Mouse (Mus musculus) midbrain, embryonic 11.5 days (tissue): ENCODE measurements around the gene Morc1. TPM values are rescaled to one million over a fixed set of nuclear protein-coding genes. Genes with fewer than 3 reads are reported as not detected.

ENCODE experiments used
- ATAC-seq: fragments of 200-750 bp; cut with Nextera tagmentation; 2 replicates; pipeline ENCODE4 v1.8.0; 2017; ENCODE audit warnings: moderate TSS enrichment, moderate library complexity; ENCODE audit not compliant: low FRiP score
- DNase-seq: peaks from one replicate; pipeline ENCODE4 v3.0.0; 2015; ENCODE audit warnings: low spot score; ENCODE audit errors: missing footprints
- H3K27ac ChIP-seq: fragments of 300-500 bp; sonication (generic); 2 replicates; pipeline ENCODE4 v1.5.1; 2014; ENCODE audit warnings: low read depth, low read length
- H3K27me3 ChIP-seq: fragments of 300-500 bp; sonication (generic); 2 replicates; pipeline ENCODE4 v1.6.1; 2014; ENCODE audit warnings: mild to moderate bottlenecking, low read length, moderate library complexity, mixed read lengths; ENCODE audit not compliant: control insufficient read depth, insufficient read depth
- H3K36me3 ChIP-seq: fragments of 300-500 bp; sonication (generic); 2 replicates; pipeline ENCODE4 v1.6.1; 2014; ENCODE audit warnings: mild to moderate bottlenecking, low read length, moderate library complexity, mixed read lengths; ENCODE audit not compliant: control insufficient read depth, insufficient read depth
- H3K4me1 ChIP-seq: fragments of 300-500 bp; sonication (generic); 2 replicates; pipeline ENCODE4 v1.6.1; 2014; ENCODE audit warnings: low read length; ENCODE audit not compliant: control insufficient read depth, insufficient read depth
- H3K4me2 ChIP-seq: fragments of 300-500 bp; sonication (generic); 2 replicates; pipeline ENCODE4 v1.6.1; 2014; ENCODE audit warnings: mild to moderate bottlenecking, moderate library complexity
- H3K4me3 ChIP-seq: fragments of 300-500 bp; sonication (generic); 2 replicates; pipeline ENCODE4 v1.5.1; 2014; ENCODE audit warnings: low read depth, low read length
- H3K9ac ChIP-seq: fragments of 300-500 bp; sonication (generic); 2 replicates; pipeline ENCODE4 v1.6.1; 2014; ENCODE audit warnings: low read length
- H3K9me3 ChIP-seq: fragments of 300-500 bp; sonication (generic); 2 replicates; pipeline ENCODE4 v1.6.1; 2016; ENCODE audit warnings: low read length; ENCODE audit not compliant: control insufficient read depth
- WGBS: fragments of 180-500 bp; shearing (Covaris S2); extraction: QIAGEN DNeasy Blood & Tissue Kit; methylation state at CpG from one replicate; pipeline ENCODE4 v1.1.7; 2014; 5-methylcytosine and 5-hydroxymethylcytosine counted together
- polyA plus RNA-seq: library from polyadenylated mRNA; unstranded; fragments of >200 nt; fragmentation: Nextera tagmentation; extraction: Ambion mirVana; gene quantifications from 2 replicates; pipeline ENCODE4 v1.2.1, GENCODE M21; 2014

Gene Morc1
- not detected in 2 replicates for polyA plus RNA-seq

DNA sequence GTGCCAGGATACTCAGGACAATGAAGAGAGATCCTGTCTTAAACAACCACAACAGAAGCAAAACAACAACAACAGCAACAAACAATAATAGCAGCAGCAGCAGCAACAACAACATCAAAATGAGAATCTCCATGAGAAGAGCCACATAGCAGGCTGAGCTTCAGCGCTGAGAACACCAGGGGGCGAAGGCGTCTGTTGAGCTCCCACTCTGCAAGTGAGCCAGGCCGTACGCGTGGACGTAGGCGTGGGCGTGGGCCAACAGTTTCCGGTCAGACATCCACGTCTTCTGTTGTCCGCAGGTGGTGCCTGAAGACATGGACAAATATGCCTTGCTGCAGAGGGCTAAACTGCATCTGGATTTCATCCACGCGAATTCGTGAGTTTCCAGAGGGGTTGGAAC lies at the start of gene Morc1:
Gene Morc1 (plus strand): TSS at position 211 of the 400 bp plus-strand sequence.
- ATAC-seq (no peak), DNase-seq (no peak)
- no peaks in the 10 kb centered on the region for H3K27me3 ChIP-seq
- no peak within 1 kb of the TSS for H3K4me3 ChIP-seq
- no peak within 1 kb of the TSS for H3K27ac ChIP-seq
- H3K4me1 ChIP-seq: no peaks in the 10 kb centered on the region
- no peaks in the 10 kb centered on the region for H3K9me3 ChIP-seq
- H3K36me3 ChIP-seq: no peaks in the 10 kb centered on the region
- H3K4me2 ChIP-seq: no peak within 1 kb of the TSS
- no peak within 1 kb of the TSS for H3K9ac ChIP-seq
- 93% methylated on average over 15 of the region's 15 CpGs for WGBS

DNA sequence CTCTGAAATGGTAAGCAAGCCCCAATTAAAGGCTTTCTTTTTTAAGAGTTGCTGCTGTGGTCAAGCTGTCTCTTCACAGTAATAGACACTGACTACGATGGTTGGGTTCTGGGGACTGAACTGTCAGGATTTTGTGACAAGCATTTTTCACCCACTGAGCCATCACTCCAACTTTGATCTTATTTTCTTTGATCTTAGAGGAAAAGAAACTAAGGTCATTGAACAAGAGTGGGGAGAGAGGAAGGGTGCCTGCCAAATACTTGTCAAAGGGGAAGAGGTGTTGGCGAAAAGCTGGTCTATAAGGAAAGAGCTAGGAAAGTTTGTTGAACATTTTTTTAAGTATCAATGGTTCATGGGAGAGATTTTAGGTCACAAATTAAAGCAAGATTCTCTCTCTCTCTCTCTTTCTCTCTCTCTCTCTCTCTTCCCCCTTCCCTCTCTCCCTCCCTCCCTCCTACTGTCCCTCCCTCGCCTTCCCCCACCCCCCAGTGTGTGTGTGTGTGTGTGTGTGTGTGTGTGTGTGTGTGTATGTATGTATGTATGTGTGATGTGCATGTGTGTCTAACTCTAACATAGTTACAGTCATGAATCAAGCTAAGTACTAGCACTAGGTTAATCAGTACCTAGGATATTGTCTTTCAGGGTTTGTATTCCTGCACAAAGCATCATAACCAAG lies 47.3 kb upstream of the Morc1 start:
- H3K4me3 ChIP-seq: no peak overlapping the region
- no peaks in the 10 kb centered on the region for H3K9me3 ChIP-seq
- no peak overlapping the region for H3K4me2 ChIP-seq
- H3K27ac ChIP-seq: no peak overlapping the region
- ATAC-seq (no peak), DNase-seq (no peak)
- no peaks in the 10 kb centered on the region for H3K4me1 ChIP-seq
- WGBS: 83% methylated on average over 2 of the region's 3 CpGs
- no peak overlapping the region for H3K9ac ChIP-seq
- no peaks in the 10 kb centered on the region for H3K36me3 ChIP-seq
- H3K27me3 ChIP-seq: no peaks in the 10 kb centered on the region

DNA sequence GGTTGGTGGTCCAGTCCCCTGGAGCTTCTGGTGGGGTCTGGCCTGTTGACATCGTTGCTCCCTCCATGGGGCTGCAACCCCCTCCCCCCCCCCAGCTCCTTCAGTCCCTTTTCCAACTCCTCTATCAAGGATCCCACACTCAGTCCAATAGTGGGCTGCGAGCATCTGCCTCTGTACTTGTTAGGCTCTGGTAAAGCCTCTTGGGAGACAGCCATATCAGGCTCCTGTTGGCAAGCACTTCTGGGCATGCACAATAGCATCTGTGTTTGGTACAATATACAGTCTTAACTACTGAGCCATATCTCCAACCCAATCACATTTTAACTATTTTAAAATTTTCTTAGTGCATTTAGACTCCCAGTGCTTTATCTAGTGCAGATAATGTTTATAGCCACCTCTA lies 44.1 kb upstream of the Morc1 start:
- Histone ChIP-seq H3K9me3 (no peaks in the 10 kb centered on the region), H3K27me3 (no peaks in the 10 kb centered on the region), H3K27ac (no peak overlapping the region), H3K4me3 (no peak overlapping the region), H3K36me3 (no peaks in the 10 kb centered on the region), H3K9ac (no peak overlapping the region), H3K4me1 (no peaks in the 10 kb centered on the region), H3K4me2 (no peak overlapping the region)
- 90% methylated on average over 2 of the region's 2 CpGs for WGBS
- DNase-seq (no peak), ATAC-seq (no peak)

DNA sequence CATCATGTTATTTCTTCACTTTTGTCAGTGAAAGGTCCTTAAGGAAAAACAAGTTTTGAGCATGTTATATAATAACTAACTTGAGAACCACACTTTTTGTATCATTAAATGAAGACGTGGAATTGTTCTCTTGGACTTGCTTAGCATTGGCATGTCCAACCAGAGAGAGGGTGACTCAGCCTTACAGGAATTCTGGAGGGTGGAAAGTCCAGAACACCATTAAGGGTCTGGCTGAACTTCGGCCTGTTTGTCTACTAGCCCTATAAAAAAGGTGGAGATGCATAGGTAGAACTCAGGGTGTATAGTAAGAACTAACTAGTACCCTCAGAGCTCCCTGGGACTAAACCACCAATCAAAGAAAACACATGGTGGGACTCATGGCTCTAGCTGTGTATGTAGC lies 35.8 kb upstream of the Morc1 start:
- WGBS: 90% methylated on average over 2 of the region's 2 CpGs
- ATAC-seq (no peak), DNase-seq (no peak)

DNA sequence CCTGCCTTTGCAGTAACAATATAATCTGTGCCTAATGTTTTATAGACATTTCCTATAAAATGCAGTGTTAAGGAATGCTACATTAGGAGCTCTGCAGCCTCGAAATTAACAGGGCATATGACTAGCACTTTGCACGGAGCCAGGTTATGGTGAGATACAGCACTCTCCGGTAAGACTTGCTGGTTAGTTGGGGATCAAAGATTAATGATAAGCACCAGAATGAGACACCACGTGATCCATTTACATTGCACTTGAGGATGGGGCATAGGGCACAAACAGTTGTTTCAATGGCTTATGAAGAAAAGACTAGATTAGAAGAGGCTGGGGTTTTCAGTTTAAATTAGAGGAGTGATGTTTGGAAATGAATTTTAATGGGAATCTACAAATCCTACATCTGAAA lies 28.1 kb upstream of the Morc1 start:
- Histone ChIP-seq H3K4me1 (no peaks in the 10 kb centered on the region), H3K9ac (no peak overlapping the region), H3K4me2 (no peak overlapping the region), H3K27ac (no peak overlapping the region), H3K4me3 (no peak overlapping the region), H3K9me3 (no peaks in the 10 kb centered on the region), H3K27me3 (no peaks in the 10 kb centered on the region), H3K36me3 (no peaks in the 10 kb centered on the region)
- DNase-seq: no peak
- no peak for ATAC-seq
- WGBS: 83% methylated on average over 4 of the region's 4 CpGs

More for the DNA sequence above, 35.8 kb upstream of the Morc1 start:
- Histone ChIP-seq H3K9ac (no peak overlapping the region), H3K27me3 (no peaks in the 10 kb centered on the region), H3K36me3 (no peaks in the 10 kb centered on the region), H3K9me3 (no peaks in the 10 kb centered on the region), H3K4me2 (no peak overlapping the region), H3K4me3 (no peak overlapping the region), H3K27ac (no peak overlapping the region), H3K4me1 (no peaks in the 10 kb centered on the region)

DNA sequence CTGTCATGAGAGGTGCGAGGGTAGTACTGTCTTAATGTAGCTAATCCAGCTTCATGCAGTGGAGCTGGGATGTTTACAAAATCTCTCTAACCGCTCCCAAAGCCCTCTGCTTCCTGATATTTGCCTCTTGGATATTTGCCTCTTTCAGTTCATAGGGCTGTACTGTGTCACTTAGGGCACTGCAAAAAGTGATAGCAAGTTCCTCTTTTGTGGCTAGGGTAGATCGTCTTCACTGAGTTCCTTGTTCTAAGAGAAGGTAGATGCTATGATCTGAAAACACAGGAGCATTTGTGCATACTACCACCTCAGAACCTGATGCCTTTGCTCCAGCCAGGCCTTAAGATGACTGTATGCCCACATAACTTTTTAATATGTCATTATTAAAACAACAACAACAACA lies 27.6 kb upstream of the Morc1 start:
- Histone ChIP-seq H3K27ac (no peak overlapping the region), H3K9ac (no peak overlapping the region), H3K36me3 (no peaks in the 10 kb centered on the region), H3K4me1 (no peaks in the 10 kb centered on the region), H3K27me3 (no peaks in the 10 kb centered on the region), H3K4me3 (no peak overlapping the region), H3K9me3 (no peaks in the 10 kb centered on the region), H3K4me2 (no peak overlapping the region)
- WGBS: 86% methylated on average over 3 of the region's 3 CpGs
- DNase-seq: no peak
- ATAC-seq: no peak

- Histone ChIP-seq H3K36me3 (no peaks in the 10 kb centered on the region), H3K4me2 (no peak overlapping the region), H3K9me3 (no peaks in the 10 kb centered on the region), H3K4me1 (no peaks in the 10 kb centered on the region), H3K27ac (no peak overlapping the region), H3K27me3 (no peaks in the 10 kb centered on the region), H3K4me3 (no peak overlapping the region), H3K9ac (no peak overlapping the region)
- ATAC-seq: no peak
- no peak for DNase-seq
Measured at GRCm38 (mm10) chr16:48404009-48404408, 27.0 kb upstream of the Morc1 start.

GRCm38 (mm10) chr16:48405674-48406403 lies 25.2 kb upstream of the Morc1 start:
- no peaks in the 10 kb centered on the region for H3K4me1 ChIP-seq
- no peak for DNase-seq
- 53% methylated on average over 10 of the region's 10 CpGs for WGBS
- no peak overlapping the region for H3K4me3 ChIP-seq
- no peak overlapping the region for H3K27ac ChIP-seq
- no peak overlapping the region for H3K9ac ChIP-seq
- no peak for ATAC-seq
- no peaks in the 10 kb centered on the region for H3K9me3 ChIP-seq
- no peaks in the 10 kb centered on the region for H3K27me3 ChIP-seq
- no peak overlapping the region for H3K4me2 ChIP-seq
- H3K36me3 ChIP-seq: no peaks in the 10 kb centered on the region

DNA sequence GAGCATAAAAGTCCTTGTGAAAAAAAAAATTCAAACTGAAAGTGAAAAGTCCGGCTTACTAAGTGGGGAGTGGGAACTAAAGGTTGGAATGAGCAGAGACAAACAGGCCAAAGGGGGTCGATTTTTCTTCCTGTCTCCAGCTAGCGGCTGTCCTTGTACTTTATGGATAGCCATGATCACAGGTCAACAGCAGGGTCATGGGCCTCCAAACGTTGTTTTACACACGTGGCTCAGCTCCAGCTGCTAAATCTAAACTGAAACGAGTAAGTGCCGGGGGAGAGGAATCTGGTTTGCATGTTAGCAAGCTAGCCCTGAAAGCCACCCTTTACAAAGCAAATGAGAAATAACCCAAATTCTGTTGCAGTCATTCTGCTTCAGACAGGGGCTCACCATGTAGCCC lies 21.5 kb upstream of the Morc1 start:
- 81% methylated on average over 7 of the region's 7 CpGs for WGBS
- H3K4me1 ChIP-seq: no peaks in the 10 kb centered on the region
- H3K27me3 ChIP-seq: no peaks in the 10 kb centered on the region
- H3K27ac ChIP-seq: no peak overlapping the region
- H3K4me2 ChIP-seq: no peak overlapping the region
- DNase-seq (no peak), ATAC-seq (no peak)
- H3K9ac ChIP-seq: no peak overlapping the region
- no peaks in the 10 kb centered on the region for H3K36me3 ChIP-seq
- H3K9me3 ChIP-seq: no peaks in the 10 kb centered on the region
- no peak overlapping the region for H3K4me3 ChIP-seq
